Mouse (Mus musculus) brain, embryonic 14.5 days (tissue): ENCODE data around the gene Ms4a2.

Source experiments
- CTCF ChIP-seq: fragments of 200-500 bp; IDR thresholded peaks from 2 replicates; pipeline ENCODE4 v1.5.1; 2012; ENCODE audit warnings: inconsistent platforms, mild to moderate bottlenecking, moderate library complexity, borderline replicate concordance; ENCODE audit not compliant: insufficient read depth, insufficient read length; ENCODE audit errors: extremely low read depth
- POLR2A ChIP-seq: fragments of 200-500 bp; IDR thresholded peaks from 2 replicates; pipeline ENCODE4 v1.6.1; 2012; ENCODE audit warnings: mild to moderate bottlenecking, inconsistent platforms, borderline replicate concordance; ENCODE audit not compliant: poor library complexity, insufficient read depth, insufficient read length, severe bottlenecking; ENCODE audit errors: extremely low read depth

- TF ChIP-seq POLR2A: no peak
- TF ChIP-seq CTCF: no peak
Observed at GRCm38 (mm10) chr19:11623551-11623950, at the start of gene Ms4a2.
